Mouse (Mus musculus) A20 (cell line): ENCODE results near the gene Btg2.

Source experiments
- DNase-seq: peaks from one replicate; pipeline ENCODE4 v3.0.0-alpha.2; 2011; ENCODE audit warnings: low read depth, low spot score

Btg2 gene

DNA sequence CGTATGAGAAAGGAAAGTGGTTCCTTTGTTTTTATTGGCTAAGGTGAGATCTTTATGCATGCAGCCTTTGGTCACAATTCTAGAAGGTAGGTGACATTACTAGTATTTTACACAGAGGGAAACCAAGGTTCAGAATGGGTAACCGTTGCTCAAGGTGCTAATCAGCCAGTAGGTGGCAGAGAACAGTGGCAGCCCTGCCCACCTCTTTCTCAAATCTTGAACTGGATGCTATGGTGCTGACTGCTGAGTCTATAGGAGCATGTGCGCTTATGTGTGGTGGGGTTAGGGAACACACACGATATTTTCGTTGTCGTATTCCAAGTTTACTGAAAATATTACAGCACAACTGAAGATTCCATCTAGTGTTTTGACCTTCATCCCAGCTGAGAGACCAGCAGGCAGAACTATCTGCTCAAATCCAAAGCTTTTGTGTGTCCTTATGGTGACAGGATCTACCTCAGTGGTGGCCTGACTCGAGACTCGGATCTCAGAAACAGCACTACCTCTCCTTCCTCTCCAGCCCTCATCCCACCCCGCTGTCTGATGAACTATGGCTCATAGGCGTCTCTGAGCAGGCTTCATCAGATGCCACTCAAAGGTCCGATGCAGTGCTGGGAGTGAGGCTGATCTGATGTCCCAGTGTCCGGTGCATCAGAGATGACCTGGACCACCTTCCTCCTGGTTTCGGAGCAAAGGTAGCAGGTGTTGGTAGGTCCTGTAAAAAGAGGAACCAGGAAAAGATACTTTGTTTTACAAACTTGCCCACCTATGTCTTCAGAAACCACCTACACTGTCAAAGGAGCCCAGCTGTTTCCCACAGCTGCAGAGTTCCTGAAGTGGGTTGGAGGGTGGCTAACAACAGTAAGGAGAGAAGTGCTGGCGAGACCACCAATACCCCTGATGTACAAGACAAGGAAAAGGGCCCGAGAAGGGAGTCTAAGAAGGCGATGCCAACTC is 18.9 kb downstream of the Btg2 start:
- DNase-seq, result peak; percentile 90

DNA sequence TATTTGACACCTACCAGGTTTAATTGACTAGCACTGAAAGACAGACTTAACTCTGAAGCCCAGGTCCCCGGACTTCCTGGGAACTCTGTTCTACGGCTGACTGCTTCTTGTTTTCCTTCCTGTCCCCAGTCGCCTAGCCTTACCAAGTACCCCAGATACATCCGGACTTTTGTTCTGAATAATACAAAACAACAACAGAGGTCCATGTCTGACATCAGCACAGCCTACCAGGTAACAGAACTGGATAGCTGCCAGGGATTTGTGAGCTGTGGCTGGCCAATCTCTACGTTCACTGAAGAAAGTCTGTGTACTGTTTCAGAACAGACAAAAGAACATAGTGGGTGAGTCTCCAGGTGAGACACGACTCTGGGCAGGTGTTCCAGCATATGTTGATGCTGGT is 20.1 kb downstream of the Btg2 start:
- DNase-seq, result no peak

DNA sequence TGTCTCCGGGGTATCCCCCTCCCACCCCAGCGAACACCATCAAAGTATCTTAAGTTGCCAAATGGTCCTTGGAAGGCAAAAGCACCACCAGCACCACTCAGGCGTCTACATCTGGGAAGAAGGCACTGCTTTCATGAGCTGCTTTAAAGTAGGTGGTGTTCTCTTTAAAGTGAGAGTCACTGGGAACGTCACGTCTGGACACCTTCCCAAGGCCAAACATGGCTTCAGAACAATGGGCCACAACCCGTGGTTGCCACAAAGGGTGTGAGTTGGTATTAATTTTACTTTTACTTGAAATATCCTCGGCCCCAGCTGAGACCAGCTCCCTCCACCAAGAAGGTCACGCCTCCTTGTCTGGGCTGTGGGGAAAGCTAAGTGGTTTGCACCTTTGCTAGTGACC is 21.2 kb downstream of the Btg2 start:
- no peak for DNase-seq

DNA sequence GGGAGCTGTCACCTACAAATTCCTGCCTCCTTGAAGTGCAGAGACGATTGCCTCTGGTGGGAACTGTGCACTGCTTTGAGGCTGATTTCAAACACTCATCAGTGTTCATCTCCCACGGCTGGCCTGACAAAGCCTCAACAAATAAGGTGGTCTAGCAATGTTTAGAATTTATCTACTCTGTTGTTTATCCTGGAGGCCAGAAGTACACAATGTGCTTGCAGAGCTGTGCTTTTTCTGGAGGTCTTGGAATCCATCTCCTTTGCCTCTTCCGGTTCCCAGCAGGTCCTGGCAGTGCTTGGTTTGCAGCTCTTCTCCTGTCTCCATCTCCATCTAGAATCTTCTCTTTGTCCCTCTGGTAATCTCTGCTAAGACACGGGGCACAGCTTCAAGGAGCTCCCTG is 22.6 kb downstream of the Btg2 start:
- DNase-seq, result no peak

DNA sequence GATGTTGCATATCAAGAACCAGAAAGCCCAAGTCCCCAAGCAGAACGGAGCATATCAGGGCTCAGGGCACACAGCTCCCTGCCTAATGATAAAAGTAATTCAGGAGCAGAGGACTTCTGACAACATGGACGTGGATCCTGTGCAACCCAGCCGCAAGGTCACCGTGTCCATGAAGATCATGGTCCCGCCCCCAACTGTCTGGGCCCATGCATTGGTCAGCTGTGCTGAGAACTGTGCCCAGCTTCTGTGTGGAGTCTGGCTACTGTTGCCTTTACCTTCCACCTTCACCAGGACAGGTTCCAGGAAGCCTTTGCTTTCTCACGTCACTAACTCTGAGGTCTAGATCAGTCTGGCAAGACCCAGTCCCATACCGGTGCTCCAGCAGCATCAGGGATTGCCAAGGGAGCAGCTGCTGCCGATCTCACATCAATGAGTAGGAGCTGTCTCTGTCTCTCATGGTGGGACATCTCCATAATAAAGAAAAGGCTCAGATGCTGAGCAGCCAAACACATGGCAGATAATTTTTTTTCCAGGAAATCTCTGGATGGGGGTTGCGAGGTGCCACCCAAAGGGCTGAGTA is 23.2 kb downstream of the Btg2 start:
- no peak for DNase-seq

DNA sequence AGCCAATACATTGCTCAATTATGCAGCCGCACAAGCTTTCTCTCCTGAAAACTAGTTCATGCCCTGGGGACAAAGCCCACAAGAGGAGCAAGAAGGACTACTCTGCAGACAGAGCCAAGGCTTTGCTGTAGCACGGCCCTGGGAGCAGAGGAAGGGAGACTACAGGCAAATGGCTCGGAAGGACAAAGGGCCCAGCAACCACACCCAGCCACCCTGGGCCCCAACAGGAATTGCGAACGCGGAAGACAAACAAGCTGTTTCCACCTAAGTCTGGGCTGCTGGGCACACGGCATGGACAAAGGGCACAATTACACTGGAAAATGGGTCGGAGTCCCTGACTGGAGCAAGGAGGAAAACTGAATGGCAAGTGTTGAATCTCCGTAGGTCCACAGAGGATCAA is 23.9 kb downstream of the Btg2 start:
- no peak for DNase-seq

DNA sequence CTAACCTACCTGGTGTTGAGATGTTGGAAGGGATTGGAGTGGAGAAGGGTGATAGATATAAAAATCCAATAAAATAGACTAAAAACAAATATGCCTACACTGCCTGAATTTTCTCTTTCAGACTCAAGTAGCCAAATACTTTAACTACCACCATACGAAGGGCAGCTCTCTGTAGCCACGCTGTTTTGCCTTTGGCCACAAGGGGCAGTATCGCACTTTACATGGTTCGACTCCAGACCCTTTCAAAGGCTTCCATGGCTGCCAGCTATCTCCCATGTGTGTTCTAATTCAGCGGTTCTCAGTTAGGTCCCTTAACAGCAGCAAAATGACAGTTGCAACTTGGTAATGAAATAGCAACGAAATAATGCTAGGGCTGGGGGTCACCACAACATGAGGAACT is 25.7 kb downstream of the Btg2 start:
- peak; percentile 86 for DNase-seq

DNA sequence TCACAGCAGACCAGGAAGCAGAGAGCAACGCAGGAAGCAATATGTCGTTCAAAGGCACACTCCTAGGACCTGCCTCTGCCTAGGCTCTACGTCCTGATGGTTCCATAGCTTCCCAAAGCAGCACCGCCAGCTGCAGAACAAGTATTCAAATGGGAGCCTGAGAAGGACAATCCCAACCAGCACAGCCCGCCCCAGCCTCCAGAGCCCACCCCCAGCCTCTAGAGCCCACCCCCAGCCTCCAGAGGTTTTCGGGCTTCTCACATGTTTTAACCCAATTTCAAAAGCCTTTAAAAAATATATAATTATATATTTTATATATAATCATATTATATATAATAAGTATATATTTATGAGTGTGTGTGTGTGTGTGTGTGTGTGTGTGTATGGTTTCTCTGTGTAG is 29.4 kb downstream of the Btg2 start:
- DNase-seq, result no peak

DNA sequence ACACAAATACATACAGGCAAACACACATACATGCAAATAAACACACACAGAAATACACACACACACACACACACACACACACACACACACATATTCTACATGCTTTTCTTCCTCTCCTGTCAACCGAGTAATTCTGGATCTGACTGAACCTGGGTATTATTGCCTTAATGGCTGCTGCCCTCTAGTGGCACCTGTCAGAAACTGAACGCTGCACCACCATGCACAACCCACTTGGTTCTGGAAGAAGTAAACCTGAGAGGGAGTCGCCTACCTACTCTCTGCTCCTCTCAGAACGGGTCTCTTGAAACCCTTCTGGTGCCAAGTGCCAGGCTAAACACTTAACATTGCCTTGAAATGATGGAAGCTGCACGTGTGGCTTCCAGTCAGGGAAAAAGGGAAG is 30.2 kb downstream of the Btg2 start:
- peak; percentile 75 for DNase-seq

DNA sequence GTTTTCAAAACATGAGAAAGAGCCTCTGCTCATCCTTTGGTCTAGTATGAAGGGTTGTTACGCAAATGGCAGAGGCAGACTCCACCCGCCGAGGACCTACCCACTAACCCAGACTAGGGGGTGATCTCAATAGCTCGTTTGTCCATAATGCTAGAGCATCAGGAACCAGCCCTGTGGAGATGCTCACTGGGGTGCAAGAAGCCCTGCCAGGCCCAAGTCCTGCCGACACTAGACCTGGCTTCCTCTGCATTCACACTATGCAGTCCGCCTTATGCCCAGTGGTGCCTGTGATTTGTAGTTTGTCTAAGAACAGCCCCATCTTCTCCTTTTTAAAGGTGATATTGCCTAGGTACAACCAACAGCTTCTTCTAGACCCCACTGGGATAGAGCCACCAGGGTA is 31.5 kb downstream of the Btg2 start:
- no peak for DNase-seq

DNA sequence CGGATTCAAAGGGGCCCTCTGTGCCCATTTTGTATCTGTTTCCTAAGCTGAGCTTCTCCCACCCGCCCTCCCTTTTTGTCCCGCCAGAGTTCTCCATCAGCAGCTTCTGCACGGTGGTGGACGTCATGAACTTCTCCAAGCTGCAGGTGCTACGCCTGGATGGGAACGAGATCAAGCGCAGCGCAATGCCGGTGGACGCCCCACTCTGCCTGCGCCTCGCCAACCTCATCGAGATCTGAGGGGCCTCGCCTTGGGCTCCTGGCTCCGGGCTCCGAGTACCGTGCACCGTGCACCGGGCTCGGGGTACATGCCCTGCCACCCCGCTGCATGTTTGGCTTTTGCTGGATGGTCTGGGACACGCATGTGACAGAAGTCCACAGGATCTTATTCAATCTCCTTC is 32.5 kb downstream of the Btg2 start:
- DNase-seq, result no peak

DNA sequence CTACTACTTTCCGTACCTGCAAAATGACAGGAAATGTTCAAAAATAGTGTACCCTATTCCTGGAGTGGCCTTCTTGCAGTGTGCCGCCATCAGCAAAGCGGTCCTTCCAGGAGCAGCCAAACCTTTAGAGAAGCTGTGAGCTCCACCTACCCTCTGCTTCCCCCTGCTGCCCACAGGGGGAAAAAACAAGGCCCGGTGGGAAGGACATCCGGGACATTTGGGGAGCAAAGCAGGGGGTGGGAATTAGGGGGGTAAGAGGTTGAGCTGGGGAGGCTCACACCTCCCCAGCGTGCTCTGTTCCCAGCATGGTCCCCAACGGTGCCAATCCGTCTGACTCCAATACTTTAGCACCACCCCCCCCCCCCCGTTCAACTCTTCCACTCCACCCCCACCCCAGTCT is 32.9 kb downstream of the Btg2 start:
- peak; percentile 58 for DNase-seq

DNA sequence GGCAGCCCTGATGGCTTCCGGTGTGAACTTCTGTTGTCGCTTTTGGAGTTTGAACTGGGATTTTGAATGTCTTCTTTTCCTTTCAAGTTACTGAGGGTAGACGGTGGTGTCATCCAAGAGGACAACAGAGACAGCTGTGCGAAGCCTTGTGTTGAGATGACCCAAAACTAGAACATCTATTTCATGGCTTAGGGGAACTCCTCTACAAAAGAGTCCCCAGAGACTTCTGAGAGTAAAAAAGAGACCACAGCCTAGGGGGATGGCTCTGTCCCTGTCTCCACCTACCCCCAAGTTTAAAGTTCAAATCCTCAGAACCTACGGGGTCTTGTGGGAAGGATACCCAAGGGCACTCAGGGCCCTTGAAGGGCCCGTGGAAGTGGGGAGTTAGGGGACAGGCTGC is 34.1 kb downstream of the Btg2 start:
- DNase-seq, result no peak

DNA sequence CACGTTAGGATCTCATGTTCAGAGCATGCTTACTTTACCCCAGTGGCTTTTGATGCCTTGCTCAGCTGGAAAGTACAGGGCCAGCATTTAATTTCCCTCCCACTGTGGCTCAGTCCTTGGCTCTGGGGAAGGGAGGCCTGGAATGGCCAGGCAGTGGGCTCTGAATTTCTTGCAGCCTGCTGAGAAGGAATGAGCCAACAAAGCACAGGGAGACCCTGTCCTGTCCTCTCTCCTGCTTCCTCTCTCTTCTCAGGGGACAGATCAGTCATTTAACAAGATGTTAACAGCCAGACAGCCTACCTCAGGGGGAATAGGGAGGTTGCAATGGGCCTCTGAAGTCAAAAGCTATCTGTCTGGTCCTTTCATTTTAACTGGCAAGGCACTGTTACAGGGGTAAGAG is 36.6 kb downstream of the Btg2 start:
- no peak for DNase-seq

DNA sequence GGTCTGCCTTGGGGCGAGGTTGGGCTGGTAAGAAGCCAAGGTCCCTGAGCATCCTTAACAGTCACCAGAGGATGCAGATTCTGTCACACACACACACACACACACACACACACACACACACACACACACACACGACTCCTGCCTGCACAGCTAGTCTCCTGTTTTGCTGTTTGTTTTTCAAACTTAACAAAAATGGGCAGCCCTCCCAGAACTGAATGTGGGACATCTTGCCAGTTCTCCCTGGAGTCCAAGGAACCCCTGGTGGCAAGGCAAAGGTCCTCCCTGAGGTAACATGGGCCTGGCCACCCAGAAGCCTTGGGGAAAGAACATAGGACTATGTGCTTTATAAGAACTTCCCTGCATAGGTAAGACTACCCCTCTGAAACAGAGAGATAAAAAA is 37.0 kb downstream of the Btg2 start:
- DNase-seq, result no peak

DNA sequence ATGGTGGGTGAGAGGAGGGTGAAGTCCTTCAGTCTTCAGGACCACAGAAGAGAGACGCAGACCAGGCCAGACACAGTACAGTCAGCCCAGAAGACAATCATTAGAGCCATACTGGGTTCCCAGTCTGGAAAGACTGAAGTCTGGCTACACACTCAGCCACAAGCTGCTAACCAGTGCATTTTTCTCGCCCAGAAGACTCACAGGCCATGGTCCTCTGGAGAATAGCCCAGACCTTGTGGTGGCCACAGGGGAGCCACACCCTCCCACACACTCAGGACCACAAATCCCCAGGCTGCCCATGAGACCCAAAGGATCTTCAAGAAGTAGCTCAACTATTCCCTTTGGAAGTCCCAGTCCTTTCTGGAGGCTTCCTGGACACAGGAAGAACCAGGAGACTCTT is 39.6 kb downstream of the Btg2 start:
- no peak for DNase-seq

DNA sequence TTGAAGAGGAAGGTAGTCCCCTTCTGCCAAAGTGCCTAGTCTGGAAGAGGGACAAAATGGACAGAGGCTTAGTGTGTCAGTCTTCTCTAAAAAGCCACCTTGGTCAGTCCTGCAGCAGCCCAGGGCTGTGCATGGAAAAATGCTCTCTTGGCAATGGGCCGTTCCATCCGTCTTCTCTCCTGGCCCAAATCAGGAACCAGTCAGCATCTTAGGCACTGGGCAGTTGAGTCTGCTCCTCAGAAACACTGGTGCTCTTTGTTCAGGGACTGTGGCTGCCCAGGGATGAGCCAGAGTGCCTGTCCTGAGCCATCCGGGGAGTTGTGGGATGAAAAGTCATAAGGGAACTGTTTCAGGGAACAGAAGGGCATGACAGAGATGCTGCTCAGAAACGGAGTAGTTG is 40.6 kb downstream of the Btg2 start:
- no peak for DNase-seq

DNA sequence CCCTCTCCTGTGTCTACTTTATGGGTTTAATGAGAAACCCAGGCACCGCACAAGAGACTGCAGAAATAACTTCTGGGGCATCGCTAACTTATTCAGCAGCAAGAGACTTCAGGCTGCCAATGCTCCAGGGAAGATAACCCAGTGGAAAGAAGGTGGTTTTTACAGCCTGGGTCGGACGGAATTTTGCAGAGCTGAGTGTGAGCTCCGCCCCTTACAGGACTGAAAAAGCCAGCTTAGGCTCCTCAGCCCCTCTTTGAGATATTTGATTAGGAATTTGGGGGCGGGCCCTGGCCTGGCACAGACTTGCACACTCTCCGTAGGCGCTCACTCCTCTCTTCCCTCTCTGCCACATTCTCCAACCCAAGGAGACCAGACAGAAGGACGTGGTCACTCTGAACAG is 41.7 kb downstream of the Btg2 start, which contains the start of gene Fmod:
Gene Fmod, plus strand, starts transcription at position 83 of the 400 bp plus-strand sequence.
- DNase-seq, result no peak

DNA sequence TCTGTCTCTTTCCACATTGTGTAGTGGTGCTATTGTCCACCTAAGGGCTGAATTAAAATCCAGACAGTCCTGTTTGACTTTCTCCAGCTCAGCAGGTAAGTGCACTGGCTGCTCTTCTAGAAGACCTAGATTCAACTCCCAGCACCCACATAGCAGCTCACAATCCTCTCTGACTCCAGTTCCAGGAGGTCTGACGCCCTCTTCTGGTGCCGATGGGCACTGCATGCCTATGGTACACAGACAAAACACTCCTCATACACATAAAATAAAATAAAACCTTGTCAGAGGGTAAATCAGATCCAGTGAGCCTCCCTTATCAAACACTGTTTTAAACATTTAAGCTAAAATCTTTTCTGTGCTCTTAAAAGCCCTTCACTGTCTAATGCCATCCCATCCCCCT is 42.4 kb downstream of the Btg2 start:
- DNase-seq, result peak; percentile 16

DNA sequence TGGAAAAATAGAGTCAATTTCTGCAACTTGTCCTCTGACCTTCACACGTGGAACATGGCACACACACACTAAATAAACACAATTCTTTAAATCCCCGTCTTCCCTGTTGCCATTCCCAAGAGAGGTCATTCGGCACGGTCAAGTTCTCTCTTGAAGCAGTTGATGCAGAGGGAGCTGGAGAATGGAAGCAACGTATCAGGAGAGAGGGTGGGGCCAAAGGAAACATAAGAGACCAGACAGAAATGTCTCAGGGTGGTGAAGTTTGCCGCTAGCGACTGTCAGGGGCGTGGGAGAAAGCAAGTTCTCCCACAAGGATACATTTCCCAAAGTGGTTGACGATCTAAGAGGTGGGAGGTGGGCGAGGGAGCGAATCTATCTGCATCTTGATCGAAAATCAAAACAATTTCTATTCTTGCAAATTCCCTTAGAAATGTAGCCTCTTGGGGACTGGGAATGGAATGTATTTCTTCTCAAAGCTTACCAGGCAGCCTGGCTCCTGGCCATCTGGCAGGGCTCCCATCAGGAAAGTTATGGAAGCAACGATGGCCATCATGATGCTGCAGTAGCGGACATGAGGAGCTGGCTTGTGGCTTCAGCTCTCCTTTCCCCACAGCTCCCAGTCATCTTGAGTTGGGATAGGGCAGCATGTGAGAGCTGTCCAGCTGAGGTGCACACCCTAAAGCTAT is 50.6 kb downstream of the Btg2 start:
- DNase-seq, result no peak

DNA sequence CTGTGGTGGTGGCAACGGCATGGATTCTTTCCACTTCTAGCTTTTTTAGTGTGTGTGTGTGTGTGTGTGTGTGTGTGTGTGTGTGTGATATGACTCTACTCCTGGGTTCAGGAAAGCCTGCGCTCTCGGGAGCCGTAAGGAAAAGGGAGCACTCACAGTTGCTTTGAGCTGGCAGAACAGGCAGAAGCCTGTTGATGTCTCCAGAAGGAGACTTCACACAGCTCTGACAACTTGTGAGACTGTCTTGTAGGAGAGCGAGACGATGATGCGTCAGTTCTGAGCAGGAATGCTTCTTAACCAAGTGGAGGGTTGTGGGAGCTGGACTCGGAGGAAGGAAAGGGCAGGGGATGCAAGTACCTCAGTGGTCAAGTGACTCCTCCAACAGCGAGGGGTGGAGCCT is 52.2 kb downstream of the Btg2 start:
- no peak for DNase-seq

DNA sequence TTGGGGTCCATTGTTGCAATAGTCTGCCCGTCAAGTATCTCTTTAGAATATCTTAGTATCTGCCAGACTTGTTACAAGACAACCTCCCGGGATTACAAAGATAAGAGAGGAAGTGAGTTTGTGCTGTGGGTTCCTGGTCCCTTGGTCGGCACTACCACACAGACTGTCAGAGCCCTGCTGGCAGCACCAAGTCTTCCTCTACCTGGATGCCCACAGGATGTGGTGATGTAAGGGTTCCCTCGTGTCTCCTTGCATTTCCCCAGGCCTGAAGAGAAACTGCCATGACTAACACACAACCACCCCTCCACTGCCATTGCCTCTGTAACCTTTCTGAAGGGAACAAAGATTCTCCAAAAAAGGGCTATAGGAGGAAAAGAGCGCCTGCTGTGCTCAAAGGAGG is 52.9 kb downstream of the Btg2 start:
- no peak for DNase-seq
